Comparison of ENCODE assay signal across 8 mouse cellular contexts in the genomic region with DNA sequence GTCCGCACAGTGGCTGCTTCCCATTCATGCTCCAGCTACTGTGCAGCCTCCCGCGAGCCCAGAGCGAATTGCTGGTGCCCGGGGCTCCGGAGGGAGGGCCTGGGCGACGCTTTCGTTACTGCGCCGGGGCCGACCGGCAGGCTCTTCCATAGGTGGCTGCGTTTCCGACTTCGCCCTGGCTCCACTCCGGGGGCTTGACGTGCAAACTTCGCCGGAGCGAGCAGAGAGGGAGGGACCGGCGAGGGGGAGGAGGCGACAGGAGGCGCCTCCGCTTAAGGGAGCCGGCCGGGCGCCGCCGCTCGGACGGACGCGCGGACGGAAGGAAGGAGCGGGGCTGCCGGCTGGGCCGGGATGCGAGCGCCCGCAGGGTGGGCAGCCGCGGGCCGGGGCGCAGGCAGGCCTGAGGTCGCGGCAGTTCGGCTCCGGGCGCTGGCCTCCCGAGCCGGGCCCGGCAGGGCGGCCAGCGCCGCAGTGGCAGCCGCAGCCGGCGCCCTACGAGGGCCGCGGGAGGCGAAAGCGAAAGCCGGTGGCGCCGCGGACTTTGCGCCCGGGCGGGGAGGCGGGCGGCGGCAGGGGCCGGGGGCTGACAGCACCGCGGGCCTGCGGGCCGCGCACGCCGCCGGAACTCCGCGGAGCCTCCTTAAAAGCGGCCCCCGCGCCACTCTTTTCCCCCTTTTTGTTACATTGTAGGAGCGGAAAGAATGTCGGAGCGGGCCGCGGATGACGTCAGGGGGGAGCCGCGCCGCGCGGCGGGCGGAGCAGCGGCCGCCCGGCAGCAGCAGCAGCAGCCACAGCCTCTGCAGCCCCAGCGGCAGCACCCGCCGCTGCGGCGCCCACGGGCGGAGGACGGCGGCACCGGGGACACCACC. TPM values are rescaled to one million over a fixed set of nuclear protein-coding genes. Genes with fewer than 3 reads are reported as not detected.
A peak's percentile ranks its signal among the peaks of the same experiment; 100 is the strongest.
DNase-seq lines count a peak whose midpoint lies in the region; ATAC-seq lines count a peak whose summit lies in the region.

No protein-coding gene starts in this region.

- peak; percentile 84 for ATAC-seq in inflammation-experienced regulatory T-cells, adult 6 months
- ATAC-seq in megakaryocyte progenitor cell, adult 5-6 weeks (replicated peaks; ENCODE audit: poor library complexity): peak; percentile 80

- intact Hi-C loops in gastrocnemius, postnatal 14 days (cut with DNase I; ENCODE audit: low total_unique reads): loop anchor here (10.0 kb wide), 1 partner anchor 48 kb away; the partner anchor contains the start of genes Atxn7 and Thoc7
- intact Hi-C loops in left cerebral cortex, postnatal 10 days (cut with DNase I): loop anchor here (10.0 kb wide), 1 partner anchor 48 kb away; the partner anchor contains the start of genes Atxn7 and Thoc7

- peak; percentile 81 to 83 for DNase-seq in adrenal gland, adult 18-20 months (ENCODE audit: low spot score in 2 of 2)
- peak; percentile 83 for DNase-seq in embryo, embryonic 10.5 days (ENCODE audit: low spot score)
- DNase-seq in gastrocnemius, postnatal 14 days: peak; percentile 88
- peak; percentile 67 to 92 for DNase-seq in left cerebral cortex, postnatal 10 days (ENCODE audit: extremely low spot score in 1 of 2, low spot score in 2 of 2)
- peak; percentile 89 to 91 for DNase-seq in right cerebral cortex, postnatal 10 days (ENCODE audit: low spot score in 2 of 2)
- peak; percentile 88 for DNase-seq in urinary bladder, postnatal 14 days (ENCODE audit: low spot score)

RNA-seq across cellular contexts. Expression of gene Thoc7, which starts 51.0 kb away (rescaled TPM):
- total RNA-seq in adrenal gland, adult 18-20 months (2021): 10 to 100 TPM; 84.2 to 91.5 TPM
- 100 to 1,000 TPM; 120 to 124 TPM for total RNA-seq in gastrocnemius, postnatal 14 days (2021)
- polyA plus RNA-seq in inflammation-experienced regulatory T-cells, adult 6 months (2017; shearing (Covaris generic)): 100 to 1,000 TPM; 134 to 173 (median 140) TPM
- total RNA-seq in left cerebral cortex, postnatal 10 days (2021): 100 to 1,000 TPM; 115 TPM
- total RNA-seq in megakaryocyte progenitor cell, adult 5-6 weeks (2015): 296 and 301 TPM in 2 replicates
- 248 and 345 TPM in 2 replicates for total RNA-seq in megakaryocyte progenitor cell, adult 5-6 weeks (2017)

RNA-seq across cellular contexts. Expression of gene Atxn7, which starts 51.4 kb away (rescaled TPM):
- total RNA-seq in adrenal gland, adult 18-20 months (2021): 10 to 100 TPM; 24.0 to 31.2 TPM
- total RNA-seq in gastrocnemius, postnatal 14 days (2021): 10 to 100 TPM; 10.0 to 12.1 TPM
- polyA plus RNA-seq in inflammation-experienced regulatory T-cells, adult 6 months (2017; shearing (Covaris generic)): 10 to 100 TPM in 2 of 3 experiments, 1 to 10 TPM in 1; 8.8 to 16.5 (median 15.6) TPM
- total RNA-seq in left cerebral cortex, postnatal 10 days (2021): 10 to 100 TPM; 15.3 to 16.8 TPM
- total RNA-seq in megakaryocyte progenitor cell, adult 5-6 weeks (2015): 13.4 and 16.0 TPM in 2 replicates
- total RNA-seq in megakaryocyte progenitor cell, adult 5-6 weeks (2017): 14.6 and 14.8 TPM in 2 replicates

Comparison
In these comparisons a context has a peak if more than half of its experiments do, and no peak if none do; other contexts are left out.
1. Peak in every context shown above with its lines: DNase-seq and ATAC-seq.